Mouse (Mus musculus) limb, embryonic 12.5 days (tissue): Measurements from ENCODE around the gene Ntn4. TPM values are rescaled to one million over a fixed set of nuclear protein-coding genes. Genes with fewer than 3 reads are reported as not detected.

Experiments
- ATAC-seq: fragments of 200-750 bp; cut with Nextera tagmentation; 2 replicates; pipeline ENCODE4 v1.8.0; 2017; ENCODE audit warnings: low read depth, moderate TSS enrichment; ENCODE audit not compliant: insufficient number of reproducible peaks, insufficient read depth, low FRiP score, low TSS enrichment
- H3K27ac ChIP-seq: fragments of 300-500 bp; sonication (generic); 2 replicates; pipeline ENCODE4 v1.5.1; 2016; ENCODE audit warnings: mild to moderate bottlenecking, moderate library complexity
- H3K27me3 ChIP-seq: fragments of 300-500 bp; sonication (generic); 2 replicates; pipeline ENCODE4 v1.6.1; 2016; ENCODE audit warnings: mild to moderate bottlenecking, moderate library complexity
- H3K36me3 ChIP-seq: fragments of 300-500 bp; sonication (generic); 2 replicates; pipeline ENCODE4 v1.6.1; 2016; ENCODE audit warnings: mild to moderate bottlenecking, moderate library complexity
- H3K4me1 ChIP-seq: fragments of 300-500 bp; sonication (generic); replicated peaks from 2 replicates; pipeline ENCODE4 v1.6.1; 2016
- H3K4me2 ChIP-seq: fragments of 300-500 bp; sonication (generic); 2 replicates; pipeline ENCODE4 v1.6.1; 2016; ENCODE audit warnings: mild to moderate bottlenecking, moderate library complexity
- H3K4me3 ChIP-seq: fragments of 300-500 bp; sonication (generic); replicated peaks from 2 replicates; pipeline ENCODE4 v1.5.1; 2016; ENCODE audit warnings: mild to moderate bottlenecking
- H3K9ac ChIP-seq: fragments of 300-500 bp; sonication (generic); replicated peaks from 2 replicates; pipeline ENCODE4 v1.6.1; 2016; ENCODE audit warnings: mild to moderate bottlenecking, moderate library complexity
- H3K9me3 ChIP-seq: fragments of 300-500 bp; sonication (generic); 2 replicates; pipeline ENCODE4 v1.6.1; 2016; ENCODE audit warnings: mild to moderate bottlenecking, moderate library complexity
- WGBS: fragments of 180-500 bp; shearing (Covaris S2); methylation state at CpG from one replicate; pipeline ENCODE4 v1.1.7; 2016; 5-methylcytosine and 5-hydroxymethylcytosine counted together
- polyA plus RNA-seq: library from polyadenylated mRNA; unstranded; fragments of >200 nt; fragmentation: Nextera tagmentation; extraction: Ambion mirVana; gene quantifications from 2 replicates; pipeline ENCODE4 v1.2.1, GENCODE M21; 2016

The Ntn4 gene
- polyA plus RNA-seq, 1 experiment from 2014 or later = 1.8 TPM

DNA sequence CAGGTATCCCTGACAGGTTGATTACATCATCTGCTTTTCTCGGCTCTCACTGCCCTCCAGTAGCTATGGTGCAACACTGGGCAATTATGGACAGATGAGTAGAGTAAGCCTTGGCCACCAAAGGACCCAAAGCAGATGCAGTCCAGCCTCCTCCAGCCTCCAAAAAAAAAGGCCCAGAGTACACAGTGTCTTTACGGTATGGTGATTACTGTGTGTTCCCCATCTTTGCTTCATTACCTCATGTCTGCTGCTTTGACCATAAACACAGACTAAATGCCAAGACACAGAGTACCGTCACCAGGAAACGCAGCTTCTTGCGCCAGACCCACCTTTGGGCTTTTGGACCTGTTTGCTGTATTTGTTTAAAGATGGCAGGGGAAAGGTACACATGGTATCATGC lies 125.7 kb downstream of the Ntn4 start:
- Histone ChIP-seq H3K4me2 (no peak overlapping the region), H3K27ac (no peak overlapping the region), H3K36me3 (no peaks in the 10 kb centered on the region), H3K4me1 (no peaks in the 10 kb centered on the region), H3K27me3 (no peaks in the 10 kb centered on the region), H3K4me3 (no peak overlapping the region), H3K9me3 (no peaks in the 10 kb centered on the region), H3K9ac (no peak overlapping the region)
- 85% methylated on average over 5 of the region's 5 CpGs for WGBS
- no peak for ATAC-seq

- Histone ChIP-seq H3K4me1 (no peaks in the 10 kb centered on the region), H3K9ac (no peak overlapping the region), H3K36me3 (no peaks in the 10 kb centered on the region), H3K27me3 (no peaks in the 10 kb centered on the region), H3K4me3 (no peak overlapping the region), H3K9me3 (no peaks in the 10 kb centered on the region), H3K4me2 (no peak overlapping the region), H3K27ac (no peak overlapping the region)
- no peak for ATAC-seq
- WGBS = 76% methylated on average over 5 of the region's 5 CpGs
Measured at GRCm38 (mm10) chr10:93767245-93767644, 126.8 kb downstream of the Ntn4 start.

DNA sequence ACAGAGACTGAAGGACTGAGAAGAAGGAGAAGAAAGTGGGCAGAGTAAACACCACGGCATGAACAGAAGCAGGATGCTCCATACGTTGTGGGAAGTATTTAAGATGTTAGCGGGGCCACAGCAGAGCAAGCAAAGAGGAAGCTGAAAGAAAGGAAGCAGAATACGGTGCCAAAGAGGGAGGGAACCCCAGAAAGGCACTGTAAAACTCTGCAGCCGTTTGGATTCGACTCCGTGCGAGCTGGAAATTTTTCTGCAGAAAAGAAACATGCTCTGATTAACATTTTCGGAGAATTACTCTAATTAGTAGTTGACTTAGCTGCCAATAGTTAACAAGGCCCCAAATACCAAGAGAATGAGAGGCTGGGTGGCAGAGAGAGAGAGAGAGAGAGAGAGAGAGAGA lies 127.7 kb downstream of the Ntn4 start:
- Histone ChIP-seq H3K4me2 (no peak overlapping the region), H3K4me1 (no peaks in the 10 kb centered on the region), H3K9me3 (no peaks in the 10 kb centered on the region), H3K9ac (no peak overlapping the region), H3K27ac (no peak overlapping the region), H3K27me3 (no peaks in the 10 kb centered on the region), H3K4me3 (no peak overlapping the region), H3K36me3 (no peaks in the 10 kb centered on the region)
- WGBS = 71% methylated on average over 9 of the region's 9 CpGs
- no peak for ATAC-seq

GRCm38 (mm10) chr10:93771931-93772465 lies 131.5 kb downstream of the Ntn4 start:
- no peak overlapping the region for H3K4me2 ChIP-seq
- H3K27me3 ChIP-seq = no peaks in the 10 kb centered on the region
- WGBS = 44% methylated on average over 9 of the region's 9 CpGs
- no peaks in the 10 kb centered on the region for H3K36me3 ChIP-seq
- H3K4me3 ChIP-seq = no peak overlapping the region
- peaks cover 7% of the 10 kb centered on the region for H3K4me1 ChIP-seq
- H3K27ac ChIP-seq = no peak overlapping the region
- H3K9ac ChIP-seq = no peak overlapping the region
- no peak for ATAC-seq
- H3K9me3 ChIP-seq = no peaks in the 10 kb centered on the region

DNA sequence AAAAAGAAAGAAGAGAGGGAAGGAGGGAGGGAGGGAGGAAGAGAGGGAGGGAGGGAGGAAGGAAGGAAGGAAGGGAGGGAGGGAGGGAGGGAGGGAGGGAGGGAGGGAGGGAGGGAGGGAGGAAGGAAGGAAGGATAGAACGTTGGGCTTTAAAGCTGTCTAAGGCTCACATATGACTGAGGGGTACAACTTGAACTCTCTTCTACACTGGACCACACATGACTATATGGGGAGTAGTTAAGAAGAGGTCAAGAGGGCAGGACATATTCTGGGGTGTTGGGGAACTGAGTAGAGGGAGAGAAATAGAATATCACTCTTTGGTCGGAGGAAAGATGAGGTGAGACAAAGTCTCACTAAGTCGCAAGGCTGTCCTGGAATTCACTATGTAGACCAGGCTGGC lies 132.0 kb downstream of the Ntn4 start:
- Histone ChIP-seq H3K27me3 (no peaks in the 10 kb centered on the region), H3K27ac (no peak overlapping the region), H3K36me3 (no peaks in the 10 kb centered on the region), H3K9ac (no peak overlapping the region), H3K4me2 (no peak overlapping the region), H3K4me3 (no peak overlapping the region), H3K9me3 (no peaks in the 10 kb centered on the region), H3K4me1 (peaks cover 11% of the 10 kb centered on the region)
- 69% methylated on average over 3 of the region's 3 CpGs for WGBS
- no peak for ATAC-seq

- WGBS = 17% methylated on average over 5 of the region's 5 CpGs
- no peaks in the 10 kb centered on the region for H3K36me3 ChIP-seq
- no peak overlapping the region for H3K4me2 ChIP-seq
- H3K4me3 ChIP-seq = no peak overlapping the region
- no peak overlapping the region for H3K9ac ChIP-seq
- peaks cover 11% of the 10 kb centered on the region for H3K4me1 ChIP-seq
- peak; percentile 68; the same call in 1 of the 2 replicates for ATAC-seq
- H3K27ac ChIP-seq = no peak overlapping the region
- no peaks in the 10 kb centered on the region for H3K27me3 ChIP-seq
- H3K9me3 ChIP-seq = no peaks in the 10 kb centered on the region
Measured at GRCm38 (mm10) chr10:93776731-93777151, 136.3 kb downstream of the Ntn4 start.

GRCm38 (mm10) chr10:93777372-93777771 lies 136.9 kb downstream of the Ntn4 start:
- Histone ChIP-seq H3K36me3 (no peaks in the 10 kb centered on the region), H3K9ac (no peak overlapping the region), H3K4me1 (peaks cover 11% of the 10 kb centered on the region), H3K9me3 (no peaks in the 10 kb centered on the region), H3K4me3 (no peak overlapping the region), H3K27me3 (no peaks in the 10 kb centered on the region), H3K27ac (no peak overlapping the region), H3K4me2 (no peak overlapping the region)
- WGBS = 48% methylated on average over 7 of the region's 7 CpGs
- no peak for ATAC-seq

GRCm38 (mm10) chr10:93783216-93784013 lies 142.9 kb downstream of the Ntn4 start:
- no peak overlapping the region for H3K4me3 ChIP-seq
- H3K27me3 ChIP-seq = no peaks in the 10 kb centered on the region
- ATAC-seq = no peak
- 78% methylated on average over 15 of the region's 15 CpGs for WGBS
- H3K27ac ChIP-seq = no peak overlapping the region
- no peaks in the 10 kb centered on the region for H3K36me3 ChIP-seq
- H3K9me3 ChIP-seq = no peaks in the 10 kb centered on the region
- no peak overlapping the region for H3K4me2 ChIP-seq
- no peaks in the 10 kb centered on the region for H3K4me1 ChIP-seq
- H3K9ac ChIP-seq = no peak overlapping the region

Other genes starting within 250 kb of the Ntn4 start
- 200 and 209 TPM in 2 replicates for gene Lta4h, start 187.3 kb upstream of the Ntn4 start, polyA plus RNA-seq
- gene Hal, start 151.9 kb upstream of the Ntn4 start, polyA plus RNA-seq = 0.35 TPM in 1 of 2 replicates, not detected in the other
- 0.40 and 0.79 TPM in 2 replicates for gene Amdhd1, start 100.6 kb upstream of the Ntn4 start, polyA plus RNA-seq
- 0.41 and 0.51 TPM in 2 replicates for gene Ccdc38, start 100.0 kb upstream of the Ntn4 start, polyA plus RNA-seq
- 153 and 168 TPM in 2 replicates for gene Snrpf, start 51.0 kb upstream of the Ntn4 start, polyA plus RNA-seq
- 1.4 TPM in 2 replicates for gene Usp44, start 190.9 kb downstream of the Ntn4 start, polyA plus RNA-seq